Mouse (Mus musculus) cortical plate, adult 2 months (tissue): ENCODE measurements around the gene Rnft2.

ENCODE experiments used
- CTCF ChIP-seq: fragments of 200-500 bp; IDR thresholded peaks from 2 replicates; pipeline ENCODE4 v1.5.1; 2011; ENCODE audit warnings: mild to moderate bottlenecking, control low read depth, low read length; ENCODE audit not compliant: insufficient read depth; ENCODE audit errors: extremely low read depth
- POLR2A ChIP-seq: fragments of 200-500 bp; IDR thresholded peaks from 2 replicates; pipeline ENCODE4 v1.6.1; 2011; ENCODE audit warnings: mild to moderate bottlenecking, low read length, control low read depth; ENCODE audit not compliant: insufficient read depth; ENCODE audit errors: extremely low read depth

DNA sequence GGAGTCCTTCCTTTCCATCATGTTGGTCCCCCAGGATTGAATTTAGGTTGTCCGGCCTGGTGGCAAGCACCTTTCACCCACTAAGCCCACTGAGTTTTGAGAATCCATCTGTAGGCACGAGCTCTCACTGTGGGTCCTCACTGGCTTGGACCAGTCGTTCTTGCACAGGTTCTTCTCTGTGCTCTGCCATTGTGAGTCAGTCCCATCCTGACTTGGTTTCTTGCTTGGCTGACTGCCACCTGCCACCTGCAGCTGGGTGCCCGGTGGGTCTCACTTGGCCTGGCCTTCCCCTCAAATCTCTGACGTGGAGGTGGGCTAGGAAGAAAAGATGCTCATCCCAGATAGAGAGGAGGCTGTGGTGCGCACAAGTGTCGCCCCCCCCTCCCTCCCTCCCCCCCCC is 6.1 kb upstream of the Rnft2 start:
- TF ChIP-seq CTCF (no peak), POLR2A (no peak)
